Mouse (Mus musculus) left cerebral cortex, postnatal 36 days (tissue): ENCODE measurements around the gene Slc12a7. TPM values are rescaled to one million over a fixed set of nuclear protein-coding genes. Genes with fewer than 3 reads are reported as not detected.

ENCODE experiments used
- DNase-seq, 2 experiments: peaks; one replicate each; pipeline ENCODE4 v3.0.0; 2021 to 2022; ENCODE audit warnings: low spot score in 2 of 2, mixed read lengths in 1 of 2
- intact Hi-C: fragments of 180-260 bp; cut with DNase I; formaldehyde crosslinking; loops from one replicate; pipeline ENCODE4 v1.15.1; 2025
- total RNA-seq, 2 experiments: library from RNA; stranded (reverse); gene quantifications; 2 replicates each; pipeline ENCODE4 v1.2.3; 2021

Slc12a7 gene
- total RNA-seq, 2 experiments from 2014 or later = 3.6 to 3.8 TPM

DNA sequence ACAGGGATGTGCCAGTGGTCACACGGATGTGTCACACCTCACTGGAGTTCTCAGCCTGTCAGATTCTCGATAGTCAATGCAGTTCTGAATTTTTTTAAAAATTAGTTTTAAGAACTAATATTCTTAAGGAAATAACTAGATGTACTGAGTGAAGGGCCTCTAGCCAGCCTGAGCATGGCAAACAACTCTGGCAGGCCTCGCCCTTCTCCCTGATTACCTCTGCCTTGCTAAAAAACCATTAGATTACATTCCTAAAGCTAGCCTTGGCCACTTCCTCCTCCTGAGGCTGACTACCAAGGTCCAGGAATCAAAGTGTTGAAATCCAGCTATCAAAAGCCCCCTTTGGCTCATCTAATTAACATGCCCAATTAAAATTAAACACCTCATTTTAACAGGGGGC lies 18.4 kb downstream of the Slc12a7 start:
- no peak for DNase-seq
- intact Hi-C loops = no loop called here

DNA sequence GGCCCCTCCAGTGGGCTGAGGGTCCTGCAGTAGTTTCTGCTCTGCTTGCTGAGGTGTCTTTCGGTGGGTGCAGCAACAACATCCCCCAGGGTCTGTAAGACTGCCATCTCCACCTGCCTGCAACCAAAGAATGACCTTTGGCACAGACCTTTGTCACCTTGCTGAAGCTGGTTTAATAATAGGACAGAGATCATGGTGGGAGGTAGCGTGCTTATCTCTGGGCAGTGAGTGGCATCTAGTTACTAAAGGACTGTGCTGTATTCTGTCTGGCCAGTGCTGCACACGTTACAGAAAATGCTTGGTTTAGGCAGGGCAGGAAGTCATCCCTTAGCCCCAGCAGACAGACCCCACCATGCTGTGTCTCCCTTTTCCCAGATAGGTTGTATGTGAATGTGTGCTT lies 22.9 kb downstream of the Slc12a7 start:
- DNase-seq = no peak
- intact Hi-C loops = no loop called here

DNA sequence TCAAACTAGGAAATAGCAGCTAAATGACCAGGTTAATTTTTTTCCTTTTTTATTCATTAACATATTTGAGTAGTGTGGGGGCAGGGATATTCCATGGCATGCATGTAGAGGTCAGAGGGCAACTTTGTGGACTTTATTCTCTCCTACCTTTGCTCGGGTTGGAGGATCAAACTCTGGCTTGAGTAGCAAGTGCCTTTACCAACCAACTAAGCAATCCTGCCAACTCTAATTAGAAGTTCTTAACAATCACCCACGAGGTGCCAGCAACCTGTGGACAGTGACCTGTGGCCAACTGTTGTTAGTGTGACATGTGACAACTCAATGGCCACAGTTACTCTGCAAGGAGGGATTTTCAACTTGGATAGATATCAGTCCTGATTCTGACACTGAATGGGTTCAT lies 24.0 kb downstream of the Slc12a7 start:
- intact Hi-C loops = no loop called here
- no peak for DNase-seq

DNA sequence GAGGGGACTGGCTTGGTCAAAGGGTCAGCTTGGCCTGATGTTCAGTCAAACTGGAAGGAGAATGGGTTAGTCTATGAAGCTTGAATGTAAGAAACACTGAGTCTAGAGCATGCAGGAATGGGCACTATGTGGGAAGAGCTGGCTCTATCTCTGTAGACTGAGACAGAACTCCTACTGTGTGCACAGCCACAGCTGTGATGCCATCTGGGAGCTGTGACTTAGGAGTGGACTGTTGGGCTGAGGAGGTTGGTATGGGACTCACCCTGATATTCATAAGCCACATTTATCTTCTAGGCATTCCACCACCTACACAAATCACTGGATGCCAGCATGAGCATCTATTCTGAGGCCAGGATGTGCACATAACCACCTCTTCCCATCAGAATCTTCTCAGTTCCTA lies 24.5 kb downstream of the Slc12a7 start:
- DNase-seq = no peak
- intact Hi-C loops = no loop called here

DNA sequence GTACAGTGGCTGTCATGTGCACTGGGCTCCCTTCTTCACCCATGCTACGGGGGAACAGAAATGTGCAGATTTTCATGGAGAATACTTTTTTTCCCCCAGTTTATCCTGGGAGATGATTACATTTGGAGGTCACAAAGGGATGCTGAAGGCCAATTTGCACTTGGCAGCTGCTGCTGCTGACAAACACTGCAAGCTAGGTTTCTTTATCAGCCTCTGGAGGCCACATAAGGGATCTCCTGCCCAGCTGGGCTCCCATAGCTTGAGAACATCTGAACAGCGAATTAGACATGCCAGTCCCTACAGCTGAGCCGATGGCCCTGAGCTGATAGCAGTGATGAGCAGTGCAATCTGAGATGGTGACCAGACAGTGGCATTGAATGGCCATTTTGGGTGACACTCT lies 26.7 kb downstream of the Slc12a7 start:
- intact Hi-C loops = no loop called here

DNA sequence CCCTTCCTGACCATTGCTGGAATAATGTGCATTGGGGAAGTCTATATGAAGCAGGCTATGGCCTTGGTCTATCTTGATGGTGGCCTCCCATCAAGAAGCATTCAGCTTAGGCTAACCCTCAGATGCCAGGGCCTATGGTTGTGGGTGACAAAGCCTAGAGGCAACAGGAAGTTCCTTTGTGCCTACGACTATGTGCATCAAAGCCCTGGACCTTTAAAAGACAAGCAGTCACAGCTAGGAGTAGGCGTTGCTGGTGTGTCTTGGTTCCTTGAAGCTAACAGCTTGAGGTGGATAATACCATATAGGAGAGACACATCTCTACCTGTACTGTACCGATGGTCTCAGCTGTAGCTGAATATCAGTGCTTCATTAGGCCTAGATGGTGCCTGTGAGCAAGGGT lies 27.2 kb downstream of the Slc12a7 start:
- intact Hi-C loops = no loop called here
- no peak for DNase-seq

More for the DNA sequence above, 26.7 kb downstream of the Slc12a7 start:
- DNase-seq = no peak

DNA sequence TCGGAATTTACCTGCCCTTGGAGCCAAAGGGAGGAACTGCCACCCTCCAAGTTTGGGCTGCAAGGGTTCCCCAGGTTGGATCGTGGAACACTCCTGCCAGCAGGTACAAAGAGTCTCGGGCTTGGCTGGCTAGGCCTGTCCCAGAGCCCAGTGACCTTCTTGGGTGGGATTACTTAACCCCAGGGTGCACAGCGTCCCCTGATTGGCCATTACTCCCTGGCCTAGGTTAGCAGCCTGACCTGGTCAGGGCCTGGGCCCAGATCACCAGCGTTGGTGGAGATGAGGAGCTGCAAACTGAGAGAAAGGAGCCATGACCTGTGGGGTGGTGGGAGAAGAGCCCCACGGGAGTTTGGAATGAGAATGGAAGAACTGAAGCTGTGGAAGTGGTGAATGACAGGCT lies 30.0 kb downstream of the Slc12a7 start:
- intact Hi-C loops = no loop called here
- DNase-seq = no peak

DNA sequence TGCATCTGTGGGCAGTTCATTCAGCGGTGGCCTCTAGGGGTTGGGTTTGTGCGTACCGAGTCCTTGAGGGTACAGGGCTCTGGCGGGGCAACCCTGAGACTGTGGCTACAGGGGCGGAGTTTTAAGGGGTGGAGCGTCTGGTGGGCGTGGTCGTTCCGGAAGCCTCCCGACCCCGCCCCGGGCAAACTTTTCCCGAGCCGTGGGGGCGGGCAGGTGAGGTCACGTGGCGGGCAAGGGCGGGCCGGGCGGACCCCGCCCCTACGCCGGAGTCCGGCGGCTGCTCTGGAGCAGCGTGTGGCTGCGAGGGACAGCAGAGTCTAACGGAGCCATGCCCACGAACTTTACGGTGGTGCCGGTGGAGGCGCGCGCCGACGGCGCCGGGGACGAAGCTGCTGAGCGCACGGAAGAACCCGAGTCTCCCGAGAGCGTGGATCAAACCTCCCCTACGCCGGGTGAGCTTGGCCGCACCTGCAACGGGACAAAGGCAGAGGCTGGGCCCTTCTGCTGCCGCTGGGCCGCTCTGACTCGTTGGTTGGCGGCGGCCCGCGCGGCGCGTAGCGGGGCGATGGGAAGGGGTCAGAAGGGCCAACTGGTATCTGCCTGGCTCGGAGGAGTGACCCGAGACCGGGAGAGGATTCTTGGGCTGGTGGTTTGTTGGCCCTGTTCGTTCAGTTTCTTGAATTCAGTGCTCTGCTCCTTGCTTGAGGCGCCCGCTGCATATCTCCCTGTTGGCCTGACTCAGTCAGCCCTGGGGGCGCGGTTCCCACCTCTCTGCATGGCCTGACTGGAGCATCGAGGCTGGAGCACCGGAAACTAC lies 30.8 kb downstream of the Slc12a7 start:
- intact Hi-C loops = no loop called here
- peak; percentile 15 to 23 for DNase-seq

DNA sequence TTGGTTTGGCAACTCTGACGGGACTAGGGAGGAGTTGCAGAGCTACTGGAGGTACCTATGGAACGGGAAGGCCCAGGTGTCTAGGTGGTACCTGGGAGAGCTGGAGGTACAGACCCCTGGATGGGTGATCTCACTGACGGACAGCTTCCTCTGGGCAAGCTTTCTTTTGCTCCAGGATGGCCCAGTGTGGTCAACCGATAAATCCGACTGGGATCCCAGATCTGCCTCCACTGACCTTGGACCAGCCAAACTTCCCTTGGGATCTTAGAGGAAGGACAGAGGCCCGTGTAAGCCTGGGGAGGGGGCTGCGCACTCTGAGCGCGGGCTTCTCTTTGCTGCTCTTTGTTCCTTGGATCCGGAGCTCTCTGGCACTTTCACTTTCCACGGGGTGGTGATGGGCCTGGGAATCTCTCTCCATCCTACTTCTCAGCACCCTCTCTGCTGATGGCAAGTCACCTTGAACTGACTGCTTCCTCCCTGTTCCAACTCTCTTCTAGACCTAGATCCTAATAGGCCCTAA lies 31.4 kb downstream of the Slc12a7 start:
- no peak for DNase-seq
- intact Hi-C loops = no loop called here

DNA sequence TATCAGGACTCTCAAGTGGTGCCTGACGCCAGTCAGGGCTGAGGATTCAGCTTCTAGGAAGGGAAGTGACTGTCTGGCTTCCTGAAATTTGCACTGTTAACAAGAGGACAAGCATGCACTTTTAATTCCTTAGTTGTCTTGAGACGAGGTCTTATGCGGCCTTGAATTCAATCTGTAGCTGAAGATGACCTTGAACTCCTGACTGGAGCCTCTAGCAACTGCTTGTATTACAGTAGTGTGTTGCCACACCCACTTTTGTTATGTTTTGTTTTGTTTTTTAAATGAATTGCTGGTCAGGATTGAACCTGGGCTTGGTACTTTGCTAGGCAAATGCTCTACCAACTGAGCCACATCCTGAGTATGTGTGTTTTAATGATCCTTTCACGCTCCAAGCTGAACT lies 32.5 kb downstream of the Slc12a7 start:
- no peak for DNase-seq
- intact Hi-C loops = no loop called here

DNA sequence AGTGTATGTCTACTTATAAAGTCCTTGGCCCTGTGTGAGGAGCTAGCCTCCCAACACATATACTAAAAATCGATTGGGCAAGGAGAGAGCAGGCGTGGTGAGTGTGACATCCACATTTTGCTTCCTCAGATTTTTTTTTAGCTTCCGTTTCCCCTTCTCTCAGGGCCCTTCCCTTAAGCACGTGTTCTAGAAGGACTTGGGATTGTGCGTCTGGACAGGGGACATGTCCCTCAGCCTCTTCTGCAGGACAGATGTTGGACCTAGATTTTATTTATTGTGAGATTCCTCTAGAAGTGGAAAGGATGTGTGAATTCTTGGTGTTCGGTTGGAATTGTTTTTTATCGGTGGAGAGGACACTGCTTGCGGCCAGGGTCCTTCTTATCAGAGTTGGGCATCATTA lies 34.3 kb downstream of the Slc12a7 start:
- DNase-seq = no peak
- intact Hi-C loops = no loop called here

DNA sequence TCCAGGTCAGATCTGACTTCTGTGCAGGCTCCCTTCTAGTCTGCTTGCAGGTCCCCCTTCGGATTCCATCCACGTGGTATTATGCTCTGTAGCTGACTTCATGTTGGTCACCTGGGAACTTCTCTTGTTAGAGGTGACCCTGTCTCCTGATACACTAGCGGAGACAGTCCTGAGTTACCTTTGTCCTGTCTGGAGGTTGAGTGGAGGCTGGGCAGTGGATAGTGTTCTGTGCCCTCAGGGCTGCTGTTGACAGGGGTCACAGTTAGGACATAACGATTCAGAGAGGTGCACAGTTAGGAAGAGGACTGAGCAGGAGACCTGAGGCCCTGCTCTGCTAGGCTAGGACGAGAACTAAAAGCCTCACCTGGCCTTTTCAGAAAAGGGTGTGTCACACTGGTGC lies 34.9 kb downstream of the Slc12a7 start:
- intact Hi-C loops = no loop called here
- no peak for DNase-seq

DNA sequence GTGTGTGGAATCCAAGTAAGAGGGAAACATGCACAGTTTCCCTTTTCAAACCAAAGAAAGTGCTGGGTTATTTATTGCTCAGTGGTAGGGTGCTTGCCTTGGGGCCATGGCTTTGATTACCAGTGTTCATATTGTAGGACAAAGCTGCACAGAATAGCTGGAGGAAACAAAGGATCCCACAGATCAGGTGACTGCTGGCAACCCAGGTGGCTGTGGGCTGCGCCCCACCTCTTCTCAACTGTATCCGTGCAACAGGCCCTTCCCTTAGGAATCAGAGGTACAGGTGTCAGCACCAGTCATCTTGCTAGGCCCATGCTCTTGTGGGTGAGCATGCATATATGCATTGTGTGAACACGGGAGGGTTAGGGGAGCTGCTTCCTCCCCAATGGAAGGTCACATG lies 35.4 kb downstream of the Slc12a7 start:
- intact Hi-C loops = no loop called here
- no peak for DNase-seq

DNA sequence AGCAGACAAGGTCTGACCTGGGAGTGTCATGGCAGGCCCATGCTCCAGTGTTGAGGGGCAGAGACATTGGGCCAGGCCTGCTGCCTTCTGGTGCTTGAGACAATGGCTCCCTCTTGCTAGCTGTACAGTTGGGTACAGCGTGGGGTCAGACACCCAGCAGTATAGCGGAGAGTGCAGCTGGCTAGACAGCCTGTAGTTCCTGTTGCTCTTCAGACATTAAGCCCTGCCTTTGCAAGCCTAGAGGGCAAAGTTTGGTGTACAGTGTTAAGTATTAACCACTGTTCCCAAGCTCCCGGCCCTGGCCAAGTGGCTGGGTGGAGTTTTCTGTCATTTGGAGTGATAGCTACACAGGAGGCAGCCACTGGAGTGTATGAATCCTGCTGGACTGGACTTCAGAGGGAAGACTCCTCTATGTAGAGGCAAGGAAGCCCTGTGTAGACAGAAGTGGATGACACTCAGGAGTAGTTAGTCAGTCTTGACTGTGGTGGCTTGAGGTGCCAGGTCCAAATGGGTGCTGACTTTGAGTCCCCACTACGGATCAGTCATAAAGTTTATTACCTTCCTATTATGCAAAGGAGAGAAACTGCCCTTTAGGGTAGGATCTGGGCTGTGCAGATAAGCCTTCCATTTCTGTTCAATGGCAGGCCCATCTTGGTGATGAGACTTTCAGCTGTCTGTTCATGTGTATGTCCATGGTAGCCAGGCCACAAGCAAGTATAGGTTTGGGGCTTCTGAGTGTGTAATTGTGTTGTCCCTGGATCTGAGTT lies 37.2 kb downstream of the Slc12a7 start:
- no peak for DNase-seq
- intact Hi-C loops = no loop called here

DNA sequence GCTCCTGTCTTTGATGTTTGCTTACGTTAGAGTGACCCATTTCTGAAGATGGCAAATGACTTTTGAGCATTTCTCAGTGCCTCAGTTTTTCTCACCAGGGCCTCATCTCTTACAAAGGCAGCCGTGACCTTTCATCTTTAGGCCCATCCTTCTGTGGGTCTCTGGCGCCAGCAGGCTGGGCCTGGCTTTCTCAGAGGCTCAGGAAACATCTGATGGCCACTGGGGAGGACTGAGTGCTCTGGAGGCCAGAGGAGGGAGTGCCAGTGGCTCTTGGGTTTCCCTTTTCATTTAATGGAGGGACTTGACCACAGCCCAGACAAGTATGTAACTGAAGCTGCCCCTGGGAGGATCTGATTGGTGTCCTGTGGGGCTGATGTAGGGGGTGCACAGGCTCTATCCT lies 38.2 kb downstream of the Slc12a7 start:
- intact Hi-C loops = no loop called here
- DNase-seq = no peak

DNA sequence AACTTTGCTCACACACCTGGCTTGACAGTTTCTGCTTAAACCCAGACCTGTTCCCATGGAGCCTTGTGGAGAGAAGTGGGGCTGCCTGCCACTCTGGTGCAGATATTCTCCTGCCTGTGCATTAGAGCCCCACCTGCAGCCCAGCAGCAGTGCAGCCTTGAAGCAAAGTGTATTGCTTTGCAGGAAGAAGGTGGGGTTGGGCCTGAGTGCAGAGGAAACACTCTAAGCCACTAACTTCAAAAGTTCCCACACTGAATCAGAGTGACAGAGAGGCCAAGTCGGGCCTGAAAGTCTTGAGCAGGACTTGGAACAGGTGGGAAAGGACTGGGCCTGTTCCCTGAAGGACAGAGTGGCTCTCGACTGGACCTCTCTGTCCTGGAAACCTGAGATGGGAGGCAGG lies 39.8 kb downstream of the Slc12a7 start:
- no peak for DNase-seq
- intact Hi-C loops = no loop called here

DNA sequence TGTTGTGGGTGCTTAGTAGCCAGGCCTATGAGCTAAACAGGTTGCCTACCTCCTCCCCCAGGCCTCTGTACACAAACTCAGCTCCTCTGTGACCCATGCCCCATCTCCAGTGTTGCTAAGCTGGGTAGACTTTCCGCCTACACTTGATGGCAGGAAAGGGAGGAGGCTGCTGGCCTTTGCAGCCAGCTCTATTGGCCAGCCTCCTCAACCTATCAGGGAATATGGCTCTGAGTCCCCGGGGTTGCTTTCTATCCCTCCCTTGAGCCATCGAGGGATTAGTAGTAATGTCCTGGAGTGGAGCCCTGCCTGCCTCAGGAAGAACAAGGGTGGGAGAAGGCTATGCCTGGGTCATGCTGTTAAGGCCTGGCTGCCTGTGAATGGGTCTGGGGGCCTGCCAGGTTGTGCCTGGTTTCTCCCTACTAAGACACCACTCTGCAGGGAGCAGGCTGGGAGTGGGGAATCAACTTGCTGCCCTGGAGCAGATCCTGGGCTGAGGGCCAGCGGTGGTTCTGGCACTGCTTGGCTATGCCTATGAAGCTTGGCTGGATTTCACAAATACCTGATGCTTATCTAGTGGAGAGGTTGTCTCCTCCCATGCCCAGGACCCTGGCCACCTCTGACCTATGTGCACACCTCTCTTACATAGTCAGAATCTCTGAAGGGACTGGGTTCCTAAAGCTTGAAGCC lies 40.8 kb downstream of the Slc12a7 start:
- DNase-seq = no peak
- intact Hi-C loops = no loop called here

DNA sequence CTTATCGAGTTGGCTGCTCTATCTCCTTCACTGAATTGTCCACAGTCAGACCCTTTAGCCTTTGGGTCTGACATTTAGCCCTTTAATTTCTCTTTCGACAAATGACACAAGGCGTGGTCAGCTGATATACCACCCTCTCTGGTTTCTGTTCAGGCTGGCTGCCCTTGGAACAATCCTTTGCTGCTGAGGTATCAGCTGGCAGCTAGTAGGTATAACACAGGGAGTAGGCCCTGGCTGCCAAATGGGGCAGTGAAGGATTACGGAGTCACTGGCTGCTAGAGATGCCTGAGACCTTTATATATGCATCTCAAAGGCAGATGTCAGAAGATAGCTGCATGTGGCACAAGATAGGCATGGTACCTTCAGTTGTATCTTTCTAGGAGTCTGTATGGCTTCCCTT lies 42.9 kb downstream of the Slc12a7 start:
- DNase-seq = no peak
- intact Hi-C loops = no loop called here

DNA sequence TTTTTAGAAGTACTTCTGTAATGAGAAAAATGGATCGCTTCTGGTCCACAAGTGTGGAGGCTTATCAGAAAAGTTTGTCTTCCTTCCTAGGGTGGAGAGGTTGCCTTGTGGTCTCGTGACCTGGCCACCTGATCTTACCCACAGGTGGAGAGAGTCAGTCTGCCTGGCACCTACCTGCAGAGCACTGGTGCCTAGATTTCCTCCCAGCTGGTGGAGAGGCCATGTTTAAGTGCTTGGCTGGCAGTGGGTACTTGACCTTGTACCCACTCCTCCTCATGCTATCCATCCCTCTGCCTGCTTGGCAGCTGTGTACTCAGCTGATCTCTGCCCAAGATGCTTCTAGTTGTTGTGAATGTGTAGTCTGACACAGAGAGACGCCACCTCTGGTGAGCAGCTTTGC lies 44.7 kb downstream of the Slc12a7 start:
- no peak for DNase-seq
- intact Hi-C loops = no loop called here

DNA sequence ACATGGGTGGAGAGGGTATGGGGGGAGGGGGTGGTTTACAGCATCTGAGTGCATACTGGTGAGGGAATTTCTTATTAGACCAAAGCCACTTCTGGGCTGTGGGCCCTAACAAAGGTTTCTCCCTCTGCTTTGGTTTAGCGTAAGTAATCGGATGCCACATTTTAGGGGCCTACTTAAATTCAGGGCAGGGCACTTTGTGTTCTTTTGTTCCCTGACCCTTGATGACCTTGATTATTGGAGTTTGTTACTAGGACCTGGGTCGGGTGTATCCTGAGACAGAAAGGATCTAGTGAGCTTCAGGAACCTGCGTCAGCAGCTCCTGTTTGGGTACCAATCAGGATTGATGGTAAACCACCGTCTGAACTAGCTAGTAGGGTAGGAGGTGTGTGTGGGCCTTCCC lies 49.6 kb downstream of the Slc12a7 start:
- intact Hi-C loops = no loop called here
- no peak for DNase-seq

DNA sequence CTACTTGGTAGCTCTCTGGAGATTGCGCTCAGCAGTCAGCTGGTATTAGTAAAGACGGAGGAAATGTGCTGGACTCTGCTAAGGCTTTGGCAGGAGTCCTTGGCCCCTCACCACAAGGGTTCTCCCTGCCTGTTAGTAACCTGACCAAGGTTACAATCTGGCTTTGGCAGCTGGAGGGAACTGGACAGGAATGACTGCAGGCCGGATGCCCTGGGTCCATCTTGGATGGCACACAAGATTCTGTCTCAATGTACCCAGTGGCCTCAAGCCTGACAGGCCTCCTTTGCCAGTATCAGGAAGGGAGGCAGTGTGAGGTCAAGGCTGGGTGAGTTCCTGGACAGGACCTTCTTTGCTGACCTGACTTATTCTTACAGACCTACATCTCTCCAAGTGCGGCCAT lies 59.3 kb downstream of the Slc12a7 start:
- intact Hi-C loops = no loop called here
- DNase-seq = no peak
